Mouse (Mus musculus): ENCODE data around the gene Mto1.

The Mto1 gene

DNA sequence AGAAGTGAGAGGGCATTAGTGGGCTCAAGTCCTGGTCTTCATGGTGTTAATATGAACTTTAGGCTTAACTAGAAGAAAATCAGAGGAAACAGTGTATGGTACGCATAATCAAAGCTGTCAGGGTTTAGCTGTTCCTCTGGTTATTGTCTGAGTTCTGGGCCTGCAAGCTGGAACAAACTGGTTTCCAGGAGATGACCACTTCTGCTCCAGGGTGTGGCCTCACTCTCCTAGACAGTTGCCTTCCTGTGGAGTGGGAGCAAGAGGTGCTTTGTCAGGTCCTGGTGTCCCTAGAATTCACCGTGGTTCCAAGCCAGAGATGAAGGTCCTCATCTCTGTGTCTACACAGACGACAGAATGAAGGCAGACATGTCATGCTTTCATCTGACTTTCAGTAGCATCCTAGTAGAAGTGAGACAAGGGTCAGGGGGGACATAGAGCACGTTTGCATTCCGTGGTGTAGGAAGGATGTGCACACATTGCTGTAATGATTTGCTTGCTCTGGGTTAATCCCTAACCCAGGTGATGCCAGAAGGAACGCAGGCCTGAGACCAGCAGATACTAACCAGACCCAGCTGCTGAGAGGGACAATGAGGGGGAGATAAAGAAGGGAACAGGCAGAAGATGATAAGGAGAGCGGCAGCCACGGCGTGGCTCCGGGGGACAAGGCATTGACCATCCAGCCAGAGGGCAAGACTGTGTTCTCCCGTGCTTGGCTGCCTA lies 58.2 kb downstream of the Mto1 start:
- 84% methylated on average over 11 of the region's 11 CpGs for WGBS

DNA sequence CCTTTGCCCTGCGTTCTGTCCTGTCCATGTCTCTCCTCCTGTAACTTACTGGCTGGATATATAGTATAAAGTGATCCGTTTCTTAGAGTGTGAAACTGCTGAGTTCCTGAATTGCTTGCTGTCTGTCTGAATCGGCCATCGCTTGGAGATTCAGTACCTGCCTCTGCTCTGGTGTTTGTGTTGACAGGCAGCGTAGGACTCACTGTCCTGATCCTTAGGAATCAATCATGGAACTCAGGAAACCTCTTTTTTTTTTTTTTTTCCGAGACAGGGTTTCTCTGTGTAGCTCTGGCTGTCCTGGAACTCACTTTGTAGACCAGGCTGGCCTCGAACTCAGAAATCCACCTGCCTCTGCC lies 58.7 kb downstream of the Mto1 start:
- WGBS: 89% methylated on average over 7 of the region's 7 CpGs

GRCm38 (mm10) chr9:78508106-78508786 lies 60.2 kb downstream of the Mto1 start:
- WGBS: 93% methylated on average over 16 of the region's 16 CpGs

- 93% methylated on average over 5 of the region's 5 CpGs for WGBS
Measured at GRCm38 (mm10) chr9:78511705-78512104, 63.7 kb downstream of the Mto1 start.

- WGBS: 78% methylated on average over 6 of the region's 6 CpGs
Measured at GRCm38 (mm10) chr9:78513776-78514500, 65.9 kb downstream of the Mto1 start.

- 88% methylated on average over 4 of the region's 4 CpGs for WGBS
Measured at GRCm38 (mm10) chr9:78514681-78515080, 66.7 kb downstream of the Mto1 start.

GRCm38 (mm10) chr9:78516125-78516524 lies 68.1 kb downstream of the Mto1 start:
- WGBS: 89% methylated on average over 3 of the region's 3 CpGs

GRCm38 (mm10) chr9:78517237-78517636 lies 69.2 kb downstream of the Mto1 start:
- WGBS: 78% methylated on average over 3 of the region's 3 CpGs

GRCm38 (mm10) chr9:78520127-78520779 lies 72.2 kb downstream of the Mto1 start:
- WGBS: 23% methylated on average over 15 of the region's 15 CpGs

DNA sequence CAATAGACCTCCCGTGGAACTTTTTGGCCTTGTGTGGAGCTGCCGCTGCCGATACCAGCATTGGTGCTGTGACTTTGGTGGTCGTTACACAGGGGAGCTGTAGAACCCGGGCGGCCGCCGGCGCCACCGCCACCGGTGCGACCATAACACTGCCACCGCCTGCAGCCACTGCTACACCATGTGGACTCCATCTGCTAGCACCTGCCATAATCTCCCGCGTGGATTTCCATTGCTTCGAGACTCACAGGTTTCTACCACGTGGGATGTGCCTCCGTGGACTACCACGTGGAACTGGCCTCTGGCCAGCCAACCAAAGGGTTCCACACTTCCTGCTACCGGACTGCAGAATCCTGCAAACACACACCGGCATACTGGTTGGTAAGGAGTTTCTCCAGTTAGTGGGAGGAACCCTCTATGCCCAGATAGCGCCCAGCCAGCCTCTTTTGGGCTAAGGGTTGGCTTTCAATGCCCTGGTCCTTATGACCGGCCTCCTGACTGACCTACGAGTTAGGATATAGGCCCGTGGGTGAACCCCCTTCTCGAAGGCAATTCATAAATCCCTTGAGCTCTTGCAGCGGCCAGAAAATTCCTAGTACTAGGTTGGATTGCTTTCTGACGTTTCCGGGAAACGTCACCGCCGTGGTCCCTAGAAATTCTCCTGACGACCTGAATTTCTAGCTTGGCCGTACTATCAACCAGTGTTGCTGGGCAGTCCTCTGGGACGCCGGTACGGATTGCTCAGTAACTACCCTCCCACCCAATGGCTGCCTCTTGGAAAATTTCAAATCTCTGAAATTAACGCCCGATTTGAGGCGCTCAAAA lies 73.0 kb downstream of the Mto1 start:
- 6% methylated on average over 40 of the region's 40 CpGs for WGBS

DNA sequence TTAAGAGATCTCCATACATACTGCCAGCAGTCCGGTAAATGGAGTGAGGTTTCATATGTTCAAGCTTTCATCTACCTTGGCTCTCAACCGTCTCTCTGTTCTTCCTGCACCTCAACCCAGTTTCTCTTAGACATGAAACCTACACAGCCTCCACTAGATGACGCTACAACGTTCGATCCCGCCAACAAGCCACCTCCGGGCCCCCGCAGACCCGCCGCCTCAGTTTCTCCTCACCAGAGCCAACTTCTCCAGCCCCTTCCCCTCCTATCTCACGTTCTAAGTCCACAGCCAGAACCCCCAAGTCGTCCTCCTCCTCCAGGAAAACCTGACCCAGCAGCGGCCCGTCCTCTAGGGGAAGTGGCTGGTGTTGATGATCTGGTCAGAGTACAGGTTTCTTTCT lies 73.7 kb downstream of the Mto1 start:
- WGBS: 28% methylated on average over 14 of the region's 14 CpGs
